Mouse (Mus musculus) olfactory bulb, adult 2 months (tissue): ENCODE results near the gene Gpr155.

Experiments used
- CTCF ChIP-seq: fragments of 200-500 bp; IDR thresholded peaks from 2 replicates; pipeline ENCODE4 v1.5.1; 2012; ENCODE audit warnings: low read depth, mild to moderate bottlenecking, low read length, moderate library complexity; ENCODE audit not compliant: insufficient read depth
- POLR2A ChIP-seq: fragments of 200-500 bp; IDR thresholded peaks from 2 replicates; pipeline ENCODE4 v1.6.1; 2012; ENCODE audit warnings: mild to moderate bottlenecking, low read depth, low read length, moderate library complexity; ENCODE audit not compliant: insufficient read depth

GRCm38 (mm10) chr2:73317426-73317825 is 68.9 kb downstream of the Gpr155 start:
- TF ChIP-seq POLR2A (no peak), CTCF (no peak)
